Mouse (Mus musculus) heart, adult 18-20 months (tissue): Measurements from ENCODE around the gene Rai1. TPM values are rescaled to one million over a fixed set of nuclear protein-coding genes. Genes with fewer than 3 reads are reported as not detected.

Source experiments
- DNase-seq, 2 experiments: peaks; one replicate each; pipeline ENCODE4 v3.0.0; 2021 to 2022; ENCODE audit warnings: mixed read lengths in 1 of 2
- total RNA-seq, 2 experiments: library from RNA; stranded (reverse); gene quantifications; 2 replicates each; pipeline ENCODE4 v1.2.3; 2021

The Rai1 gene
- total RNA-seq, 2 experiments from 2014 or later, result 18.0 to 23.0 TPM

- no peak for DNase-seq
These were observed 23.2 kb downstream of the Rai1 start for GRCm38 (mm10) chr11:60127863-60128512.

GRCm38 (mm10) chr11:60130516-60130915 is 25.7 kb downstream of the Rai1 start:
- DNase-seq, result no peak

DNA sequence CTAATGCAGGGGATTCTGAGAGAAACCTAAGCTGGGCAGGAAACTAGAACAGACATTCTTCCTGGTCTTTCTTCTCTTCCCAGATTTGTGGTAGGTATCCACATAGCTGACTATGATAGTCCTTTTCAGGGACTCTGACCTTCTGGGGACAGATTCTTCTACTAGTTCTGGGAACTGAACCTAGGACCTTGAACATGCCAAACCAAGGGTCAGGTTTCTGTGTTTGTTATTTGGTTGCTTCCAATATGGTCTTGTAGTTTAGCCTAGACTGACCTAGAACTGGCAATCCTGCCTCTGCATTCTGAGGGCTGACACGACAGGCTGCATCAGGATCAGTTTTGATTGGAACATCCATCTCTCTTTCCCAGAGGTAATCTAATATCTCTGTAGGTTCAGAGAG is 27.2 kb downstream of the Rai1 start:
- DNase-seq, result no peak

GRCm38 (mm10) chr11:60136491-60136890 is 31.7 kb downstream of the Rai1 start:
- DNase-seq, result peak; percentile 36 to 54

DNA sequence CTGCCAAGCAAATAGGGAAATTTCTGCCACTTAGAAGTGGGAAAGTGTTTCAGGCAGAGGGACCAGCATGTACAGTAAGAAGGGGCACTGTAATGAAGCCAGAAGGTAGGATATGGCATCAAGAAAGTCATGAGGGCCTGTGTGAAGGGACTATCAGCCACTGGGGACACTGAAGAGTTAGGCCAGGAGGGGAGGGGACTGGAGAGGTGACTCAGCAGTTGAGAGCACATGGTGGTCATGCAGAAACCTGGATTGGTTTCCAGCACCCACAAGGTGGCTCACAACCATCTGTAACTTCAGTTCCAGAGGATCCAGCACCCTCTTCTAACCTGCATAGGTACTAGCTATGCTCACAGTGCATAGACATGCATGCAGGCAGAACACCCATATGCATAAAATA is 32.4 kb downstream of the Rai1 start:
- DNase-seq, result no peak

GRCm38 (mm10) chr11:60139141-60139733 is 34.4 kb downstream of the Rai1 start:
- DNase-seq, result peak in 1 of 2 experiments; percentile 18

- DNase-seq, result peak; percentile 32 to 51
These were observed 35.0 kb downstream of the Rai1 start for GRCm38 (mm10) chr11:60139734-60140371.

- peak in 1 of 2 experiments; percentile 24 for DNase-seq
These were observed 35.9 kb downstream of the Rai1 start for GRCm38 (mm10) chr11:60140586-60141284.

DNA sequence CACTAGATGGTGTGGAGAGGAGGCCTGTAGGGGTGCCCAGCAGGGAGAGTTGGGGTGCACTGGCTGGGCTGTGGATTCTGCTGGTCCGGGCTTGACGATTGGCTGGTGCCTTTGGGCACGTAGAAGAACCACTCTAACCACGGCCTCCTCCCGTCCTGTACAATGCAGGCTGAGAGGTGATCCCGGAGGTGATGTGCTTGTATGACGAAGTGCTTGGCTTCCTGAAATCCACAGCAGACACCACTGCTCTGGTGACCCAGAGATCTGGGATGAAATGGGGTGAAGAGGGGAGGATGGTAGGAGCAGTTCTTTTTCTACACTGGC is 36.4 kb downstream of the Rai1 start:
- DNase-seq, result no peak

DNA sequence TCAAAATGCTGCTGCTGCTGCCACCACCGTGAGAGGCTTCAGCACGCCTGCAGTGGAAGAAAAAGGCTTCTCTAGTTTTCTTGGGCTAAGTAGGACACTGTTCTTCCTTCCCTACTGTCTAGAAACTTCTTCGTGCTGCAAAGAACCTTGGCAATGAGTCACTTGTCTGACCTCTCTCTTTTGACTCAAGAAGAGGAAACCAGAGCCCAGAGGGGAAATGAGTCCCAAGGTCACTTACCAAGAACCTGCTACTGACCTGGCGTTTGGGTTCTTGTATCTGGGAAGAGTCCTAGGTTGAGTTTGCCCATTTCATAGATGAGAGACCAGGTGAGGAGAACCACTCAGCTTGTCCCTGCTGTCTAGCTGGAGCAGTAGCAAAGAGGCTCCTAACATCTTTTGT is 38.3 kb downstream of the Rai1 start:
- DNase-seq, result no peak

- DNase-seq, result no peak
These were observed 41.4 kb downstream of the Rai1 start for GRCm38 (mm10) chr11:60146170-60146569.

- DNase-seq, result no peak
These were observed 43.8 kb downstream of the Rai1 start for GRCm38 (mm10) chr11:60148591-60148990.

DNA sequence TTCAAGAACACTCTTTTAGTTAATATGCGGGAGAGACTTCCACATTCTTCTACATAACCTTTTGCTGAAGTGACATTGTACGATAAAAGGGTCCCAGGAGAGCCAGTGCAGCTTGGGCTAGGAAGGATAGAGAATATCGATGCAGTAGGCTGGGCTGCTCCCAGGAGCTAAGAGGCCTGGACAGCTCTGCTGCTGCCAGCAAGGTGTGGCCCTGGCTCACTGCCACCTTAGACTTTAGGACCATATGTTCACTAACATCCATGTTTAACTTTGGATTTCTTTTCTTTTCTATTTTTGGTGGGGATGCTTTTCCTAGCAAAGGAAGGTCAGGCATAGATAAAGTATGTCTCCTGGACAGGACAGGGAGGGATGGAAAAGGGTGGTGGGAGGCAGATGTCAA is 44.3 kb downstream of the Rai1 start:
- no peak for DNase-seq

DNA sequence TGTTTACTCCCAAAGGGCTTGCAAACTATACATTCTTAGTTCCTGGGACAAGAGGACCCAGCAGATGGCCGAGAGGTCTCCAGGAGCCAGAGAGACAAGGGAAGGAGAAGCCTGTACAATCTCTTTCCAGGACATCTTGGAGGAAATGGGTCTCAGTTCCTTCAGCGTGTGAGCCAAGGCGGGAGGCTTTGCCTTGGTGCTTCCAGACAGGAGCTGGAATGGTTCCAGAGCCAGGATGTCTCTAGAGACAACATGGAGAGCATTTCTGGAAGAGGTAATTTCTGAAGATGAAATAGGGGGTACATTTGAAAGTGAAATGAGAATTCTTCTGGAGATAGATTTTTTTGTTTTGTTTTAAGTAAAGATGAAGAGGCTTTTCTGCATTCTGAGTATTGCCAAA is 45.9 kb downstream of the Rai1 start:
- no peak for DNase-seq

- no peak for DNase-seq
These were observed 47.5 kb downstream of the Rai1 start for GRCm38 (mm10) chr11:60152339-60152738.

DNA sequence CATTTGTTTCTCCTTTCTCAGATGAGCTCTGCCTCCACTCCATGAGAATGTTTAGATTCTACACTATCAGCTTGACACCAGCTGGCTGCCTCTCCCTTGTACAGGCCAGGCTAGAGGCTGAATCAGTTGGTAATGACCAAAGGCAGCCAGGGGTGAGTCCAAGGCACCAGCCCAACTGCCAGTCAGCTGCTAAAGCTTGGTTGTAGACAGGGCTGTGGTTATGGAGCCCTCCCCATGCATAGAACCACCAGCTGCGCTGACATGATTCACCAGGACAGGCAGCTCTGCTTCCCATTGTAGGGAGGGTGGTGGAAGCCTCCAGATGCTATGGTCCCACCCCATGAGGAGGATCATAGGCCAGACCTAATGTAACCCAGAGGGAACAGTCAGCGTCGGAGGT is 49.1 kb downstream of the Rai1 start:
- no peak for DNase-seq

DNA sequence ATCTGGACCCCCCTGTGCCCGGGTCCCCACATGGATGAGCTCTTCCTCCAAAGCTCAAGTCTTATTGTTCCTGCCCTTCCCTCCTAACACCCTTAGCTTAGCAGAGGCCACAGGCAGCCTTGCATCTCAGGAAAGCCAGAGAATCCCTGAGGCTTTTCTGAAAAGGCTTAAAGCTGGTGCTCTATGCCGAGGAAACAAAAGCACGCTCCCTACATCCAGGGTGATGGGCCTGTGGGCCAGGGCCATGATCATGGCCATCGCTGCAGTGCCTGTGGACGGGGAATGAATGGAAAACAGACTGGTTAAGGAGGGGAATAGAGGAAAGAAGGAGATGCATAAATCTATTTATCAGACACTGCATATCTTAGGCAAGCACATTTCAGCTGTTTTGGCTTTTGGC is 50.9 kb downstream of the Rai1 start:
- no peak for DNase-seq

GRCm38 (mm10) chr11:60158271-60158670 is 53.5 kb downstream of the Rai1 start:
- DNase-seq, result no peak

GRCm38 (mm10) chr11:60159955-60160354 is 55.1 kb downstream of the Rai1 start:
- DNase-seq, result no peak

- DNase-seq, result no peak
These were observed 55.8 kb downstream of the Rai1 start for GRCm38 (mm10) chr11:60160454-60161114.

DNA sequence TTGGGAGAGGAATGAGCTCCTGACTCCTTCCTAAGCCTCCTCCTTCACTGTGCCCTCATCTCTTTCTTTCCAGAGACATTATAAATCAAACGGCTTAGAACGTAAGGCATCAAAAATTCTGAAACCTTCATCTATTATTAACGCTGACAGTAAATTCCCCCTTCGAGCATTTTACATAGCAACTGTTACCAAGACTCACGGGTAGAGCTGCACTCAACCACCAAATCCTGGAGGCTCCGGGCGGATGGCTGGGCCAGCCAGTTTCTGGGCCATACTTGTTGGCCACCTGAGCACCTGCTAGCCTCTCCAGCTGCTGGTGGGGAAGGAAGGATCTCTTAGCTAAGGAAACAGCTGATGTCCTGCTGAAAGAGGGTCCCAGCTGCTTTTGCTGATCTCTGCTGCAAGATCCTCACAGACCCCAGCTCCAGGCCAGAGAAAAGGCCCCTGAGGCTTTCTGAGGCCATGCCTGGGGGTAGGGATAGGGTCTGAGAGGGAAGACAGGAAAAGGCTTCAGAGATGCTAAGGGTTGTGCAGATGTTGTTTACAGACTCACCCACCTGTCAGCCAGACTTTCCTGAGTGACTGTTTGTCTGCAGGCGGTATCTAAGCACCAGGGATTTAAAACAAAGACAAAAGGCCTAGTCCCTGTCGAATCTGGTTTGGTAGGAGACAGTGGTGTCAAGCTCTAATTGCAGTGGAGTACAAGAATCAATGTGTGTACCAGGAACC is 56.5 kb downstream of the Rai1 start:
- DNase-seq, result no peak

GRCm38 (mm10) chr11:60162547-60162946 is 57.7 kb downstream of the Rai1 start:
- no peak for DNase-seq
